Mouse (Mus musculus): ENCODE results near the gene Pitpnc1. TPM values are rescaled to one million over a fixed set of nuclear protein-coding genes. Genes with fewer than 3 reads are reported as not detected.

The Pitpnc1 gene
- total RNA-seq (2023) = 10 to 100 TPM; 26.1 to 34.2 TPM

DNA sequence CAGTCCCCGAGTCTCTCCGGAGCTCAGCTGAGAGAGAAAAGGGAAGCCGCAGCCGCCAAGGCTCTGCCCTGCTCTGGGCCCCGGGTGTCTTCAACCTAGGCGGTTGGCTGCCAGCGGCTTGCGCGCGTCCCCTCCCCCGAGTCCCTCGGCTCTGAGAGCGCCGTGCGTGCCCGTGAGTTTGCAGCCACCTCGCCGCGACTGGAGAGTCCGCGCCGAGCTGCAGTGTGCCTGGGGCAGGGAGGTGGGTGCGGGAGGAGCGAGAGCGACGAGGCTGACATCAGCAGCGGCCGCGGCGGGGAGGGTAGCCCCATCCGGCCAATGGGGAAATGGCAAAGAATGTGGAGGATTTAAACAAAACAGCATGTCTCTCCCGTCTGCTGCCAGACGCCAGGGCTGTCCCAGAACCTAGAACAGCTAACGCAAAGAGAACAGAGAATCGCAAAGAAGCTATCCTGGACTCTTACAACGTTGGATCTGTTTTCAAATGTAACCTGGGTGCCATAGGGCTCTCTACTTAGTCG, at the start of gene Pitpnc1:
TSS of gene Pitpnc1 (minus strand) at position 179 of the 521 bp plus-strand sequence.

GRCm38 (mm10) chr11:107479053-107479861, 8.8 kb upstream of the Pitpnc1 start, which contains the start of gene Psmd12:
Gene Psmd12, plus strand, starts transcription at chr11:107479484.

DNA sequence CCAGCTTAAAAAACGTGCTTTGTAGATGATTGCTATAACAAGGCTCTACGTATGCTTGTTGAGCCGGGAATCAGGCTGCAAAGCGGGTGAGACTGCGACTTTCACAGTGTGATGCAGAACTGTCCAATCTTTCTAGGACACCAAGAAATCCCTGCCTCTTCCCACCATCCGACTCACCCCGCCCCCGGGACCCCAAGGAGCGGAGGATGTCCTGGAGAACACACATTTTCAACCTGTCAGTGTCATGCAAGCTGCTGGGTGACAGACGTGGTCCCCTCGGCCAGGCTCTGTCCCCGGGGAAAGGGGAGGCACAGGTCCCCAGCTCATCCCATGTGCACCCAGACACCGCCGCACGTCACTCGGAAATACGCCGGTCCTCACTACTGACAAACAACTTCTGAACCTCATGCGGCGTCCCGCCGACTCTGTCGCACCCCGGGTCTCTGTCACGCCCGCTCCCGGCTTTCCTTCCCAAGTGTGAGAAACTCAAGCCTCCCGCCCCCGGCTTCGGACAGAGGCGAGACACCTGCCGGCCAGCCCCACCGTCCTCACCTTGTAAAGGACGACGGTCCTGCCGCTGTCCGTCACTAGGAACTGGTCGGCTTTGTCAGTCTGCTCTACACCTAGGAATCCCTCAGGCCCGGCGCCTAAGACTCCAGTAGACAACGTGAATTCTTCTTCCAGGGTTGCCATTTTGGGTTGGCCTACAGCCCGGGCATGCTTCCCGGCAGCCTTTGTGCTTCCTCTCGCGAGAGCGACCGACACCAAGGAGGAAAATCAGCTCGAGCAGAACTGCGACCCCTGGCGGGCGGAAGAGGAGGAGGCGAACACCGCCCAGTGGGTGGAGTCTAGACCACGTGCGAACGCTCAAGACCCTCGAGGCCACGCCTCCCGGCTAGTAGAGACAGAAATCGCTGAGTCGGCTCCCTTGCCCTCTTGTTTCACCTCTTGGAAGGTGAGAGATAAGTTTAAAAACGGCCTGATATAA, 281.6 kb downstream of the Pitpnc1 start, which contains the start of gene Nol11:
TSS of gene Nol11 (minus strand) at position 817 of the 988 bp plus-strand sequence.

Other genes starting within 250 kb of the Pitpnc1 start
- gene Psmd12, start 8.8 kb upstream of the Pitpnc1 start, total RNA-seq (2023) = 10 to 100 TPM; 28.2 to 28.9 TPM
- gene Helz, start 77.2 kb upstream of the Pitpnc1 start, total RNA-seq (2023) = 10 to 100 TPM; 26.6 to 26.9 TPM
- gene Cacng1, start 245.8 kb upstream of the Pitpnc1 start, total RNA-seq (2023) = not detected